17 mouse cellular contexts compared by ENCODE assay signal in the genomic region with DNA sequence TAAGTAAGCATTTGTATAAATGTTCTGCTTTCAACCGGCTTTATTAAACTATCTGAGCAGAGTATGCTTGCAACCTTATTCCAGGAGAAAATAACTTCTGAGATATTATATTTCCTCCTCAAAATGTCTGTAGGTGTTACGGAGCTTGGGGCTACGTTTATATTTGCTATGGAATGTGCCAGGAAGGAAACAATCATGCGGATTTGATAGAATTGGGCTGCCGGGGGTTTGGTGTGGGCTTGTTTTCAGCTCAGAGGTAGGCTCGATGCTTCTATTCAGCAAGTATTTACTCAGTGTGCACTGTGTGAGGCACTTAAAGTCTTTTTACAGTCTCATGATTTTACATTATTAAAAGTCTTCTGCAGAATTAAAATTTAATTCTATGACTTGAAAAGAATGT. TPM values are rescaled to one million over a fixed set of nuclear protein-coding genes. Genes with fewer than 3 reads are reported as not detected.
"Had no signal": no experiment of that assay in that cellular context is flagged by ENCODE, and none has a peak within 500 bp of the region (broad histone marks: within the 10 kb centered on the region; RNA-seq: fewer than 3 reads in every experiment).

No protein-coding gene starts in this region.

- ATAC-seq: intestine, embryonic 16.5 days had no signal

- DNase-seq: kidney, adult 2 months; kidney, postnatal 14 days; left cerebral cortex, postnatal 4 days; lung, adult 2 months; midbrain, embryonic 14.5 days; right cerebral cortex, postnatal 4 days; thymus, adult 2 months; thymus, postnatal 36 days had no signal

- H3K4me2 ChIP-seq: kidney, embryonic 15.5 days; liver, embryonic 11.5 days; liver, embryonic 15.5 days; neural tube, embryonic 15.5 days; stomach, embryonic 15.5 days had no signal

- H3K27ac ChIP-seq: kidney, embryonic 15.5 days; liver, embryonic 15.5 days; midbrain, embryonic 10.5 days; neural tube, embryonic 15.5 days; stomach, embryonic 15.5 days had no signal

- H3K27me3 ChIP-seq: kidney, embryonic 15.5 days; liver, embryonic 15.5 days; neural tube, embryonic 15.5 days; stomach, embryonic 15.5 days had no signal

- H3K9me3 ChIP-seq: kidney, embryonic 15.5 days; liver, embryonic 15.5 days; midbrain, embryonic 10.5 days; neural tube, embryonic 15.5 days; stomach, embryonic 15.5 days had no signal

- H3K9ac ChIP-seq: kidney, embryonic 15.5 days; liver, embryonic 15.5 days; neural tube, embryonic 15.5 days; stomach, embryonic 15.5 days had no signal

- H3K36me3 ChIP-seq: kidney, embryonic 15.5 days; liver, embryonic 15.5 days; midbrain, embryonic 10.5 days; neural tube, embryonic 15.5 days; stomach, embryonic 15.5 days had no signal

- H3K4me3 ChIP-seq: kidney, embryonic 15.5 days; liver, embryonic 15.5 days; midbrain, embryonic 10.5 days; myocyte; neural tube, embryonic 15.5 days; stomach, embryonic 15.5 days had no signal

RNA-seq across cellular contexts. Expression of gene D630036H23Rik, which starts 3.4 kb away (rescaled TPM):
- total RNA-seq: megakaryocyte, adult 5-6 weeks had no signal
